Mouse (Mus musculus) heart, embryonic 16.5 days (tissue): ENCODE measurements around the gene Mtpn. TPM values are rescaled to one million over a fixed set of nuclear protein-coding genes. Genes with fewer than 3 reads are reported as not detected.

Source experiments
- ATAC-seq: fragments of 200-750 bp; cut with Nextera tagmentation; replicated peaks from 2 replicates; pipeline ENCODE4 v1.8.0; 2017; ENCODE audit warnings: moderate number of reproducible peaks; ENCODE audit not compliant: insufficient read depth, low FRiP score; ENCODE audit errors: extremely low read depth
- H3K27ac ChIP-seq: fragments of 300-500 bp; sonication (generic); 2 replicates; pipeline ENCODE4 v1.5.1; 2014; ENCODE audit warnings: mild to moderate bottlenecking, low read length, control low read depth, moderate library complexity
- H3K27me3 ChIP-seq: fragments of 300-500 bp; sonication (generic); 2 replicates; pipeline ENCODE4 v1.6.1; 2014; ENCODE audit warnings: low read length, mixed read lengths; ENCODE audit not compliant: control insufficient read depth, insufficient read depth
- H3K36me3 ChIP-seq: fragments of 300-500 bp; sonication (generic); 2 replicates; pipeline ENCODE4 v1.6.1; 2014; ENCODE audit not compliant: control insufficient read depth, insufficient read depth
- H3K4me1 ChIP-seq: fragments of 300-500 bp; sonication (generic); 2 replicates; pipeline ENCODE4 v1.6.1; 2014; ENCODE audit warnings: low read length, mixed read lengths; ENCODE audit not compliant: control insufficient read depth, insufficient read depth
- H3K4me2 ChIP-seq: fragments of 300-500 bp; sonication (generic); 2 replicates; pipeline ENCODE4 v1.6.1; 2014; ENCODE audit warnings: low read depth, mild to moderate bottlenecking, control low read depth, low read length
- H3K4me3 ChIP-seq: fragments of 300-500 bp; sonication (generic); 2 replicates; pipeline ENCODE4 v1.5.1; 2014; ENCODE audit warnings: mild to moderate bottlenecking, control low read depth, low read length
- H3K9ac ChIP-seq: fragments of 300-500 bp; sonication (generic); 2 replicates; pipeline ENCODE4 v1.6.1; 2014; ENCODE audit warnings: low read length, control low read depth
- H3K9me3 ChIP-seq: fragments of 300-500 bp; sonication (generic); replicated peaks from 2 replicates; pipeline ENCODE4 v1.6.1; 2016; ENCODE audit warnings: low read length; ENCODE audit not compliant: control insufficient read depth
- WGBS: fragments of 180-500 bp; shearing (Covaris S2); extraction: QIAGEN DNeasy Blood & Tissue Kit; methylation state at CpG from one replicate; pipeline ENCODE4 v1.1.7; 2014; 5-methylcytosine and 5-hydroxymethylcytosine counted together
- polyA plus RNA-seq: library from polyadenylated mRNA; unstranded; fragments of >200 nt; fragmentation: Nextera tagmentation; extraction: Ambion mirVana; gene quantifications from 2 replicates; pipeline ENCODE4 v1.2.1, GENCODE M21; 2015

Gene Mtpn
- polyA plus RNA-seq, 1 experiment from 2014 or later = 88.1 TPM

- ATAC-seq = no peak
- no peaks in the 10 kb centered on the region for H3K27me3 ChIP-seq
- no peak overlapping the region for H3K4me3 ChIP-seq
- no peaks in the 10 kb centered on the region for H3K9me3 ChIP-seq
- 0 out of 2 replicates have a peak, but pooled peaks cover 2% of the 10 kb centered on the region for H3K4me1 ChIP-seq
- H3K9ac ChIP-seq = no peak overlapping the region
- H3K4me2 ChIP-seq = no peak overlapping the region
- H3K36me3 ChIP-seq = peaks cover 11% of the 10 kb centered on the region
- no peak overlapping the region for H3K27ac ChIP-seq
Measured at GRCm38 (mm10) chr6:35513362-35513761, 26.3 kb downstream of the Mtpn start.

GRCm38 (mm10) chr6:35504781-35505180 is 34.9 kb downstream of the Mtpn start:
- Histone ChIP-seq H3K9me3 (no peaks in the 10 kb centered on the region), H3K4me1 (no peaks in the 10 kb centered on the region), H3K27ac (no peak overlapping the region), H3K36me3 (no peaks in the 10 kb centered on the region), H3K9ac (no peak overlapping the region), H3K4me2 (no peak overlapping the region), H3K27me3 (no peaks in the 10 kb centered on the region), H3K4me3 (no peak overlapping the region)
- 94% methylated on average over 2 of the region's 2 CpGs for WGBS
- ATAC-seq = no peak

GRCm38 (mm10) chr6:35502904-35503303 is 36.8 kb downstream of the Mtpn start:
- Histone ChIP-seq H3K4me3 (no peak overlapping the region), H3K4me1 (no peaks in the 10 kb centered on the region), H3K27me3 (no peaks in the 10 kb centered on the region), H3K27ac (no peak overlapping the region), H3K4me2 (no peak overlapping the region), H3K9ac (no peak overlapping the region), H3K9me3 (no peaks in the 10 kb centered on the region), H3K36me3 (no peaks in the 10 kb centered on the region)
- ATAC-seq = no peak
- 67% methylated on average over 2 of the region's 2 CpGs for WGBS

GRCm38 (mm10) chr6:35499978-35500667 is 39.6 kb downstream of the Mtpn start:
- WGBS = 89% methylated on average over 5 of the region's 5 CpGs
- no peak for ATAC-seq
- no peaks in the 10 kb centered on the region for H3K4me1 ChIP-seq
- H3K9ac ChIP-seq = no peak overlapping the region
- H3K4me2 ChIP-seq = no peak overlapping the region
- no peaks in the 10 kb centered on the region for H3K9me3 ChIP-seq
- no peak overlapping the region for H3K4me3 ChIP-seq
- no peaks in the 10 kb centered on the region for H3K36me3 ChIP-seq
- no peaks in the 10 kb centered on the region for H3K27me3 ChIP-seq
- no peak overlapping the region for H3K27ac ChIP-seq

- Histone ChIP-seq H3K27me3 (no peaks in the 10 kb centered on the region), H3K4me2 (no peak overlapping the region)
Measured at GRCm38 (mm10) chr6:35497406-35497805, 42.3 kb downstream of the Mtpn start.

GRCm38 (mm10) chr6:35493851-35494250 is 45.8 kb downstream of the Mtpn start:
- Histone ChIP-seq H3K27me3 (no peaks in the 10 kb centered on the region), H3K4me2 (no peak overlapping the region), H3K27ac (no peak overlapping the region), H3K9me3 (no peaks in the 10 kb centered on the region), H3K9ac (no peak overlapping the region), H3K36me3 (no peaks in the 10 kb centered on the region), H3K4me1 (no peaks in the 10 kb centered on the region), H3K4me3 (no peak overlapping the region)
- no peak for ATAC-seq
- 78% methylated on average over 6 of the region's 6 CpGs for WGBS

More at GRCm38 (mm10) chr6:35497406-35497805, 42.3 kb downstream of the Mtpn start:
- Histone ChIP-seq H3K36me3 (no peaks in the 10 kb centered on the region), H3K4me1 (no peaks in the 10 kb centered on the region), H3K4me3 (no peak overlapping the region), H3K9ac (no peak overlapping the region), H3K27ac (no peak overlapping the region), H3K9me3 (no peaks in the 10 kb centered on the region)
- ATAC-seq = no peak
- WGBS = 94% methylated on average over 4 of the region's 4 CpGs

- Histone ChIP-seq H3K4me1 (no peaks in the 10 kb centered on the region), H3K4me3 (no peak overlapping the region), H3K9ac (no peak overlapping the region), H3K36me3 (no peaks in the 10 kb centered on the region), H3K4me2 (no peak overlapping the region), H3K9me3 (no peaks in the 10 kb centered on the region), H3K27ac (no peak overlapping the region), H3K27me3 (no peaks in the 10 kb centered on the region)
- WGBS = 74% methylated on average over 5 of the region's 5 CpGs
- ATAC-seq = no peak
Measured at GRCm38 (mm10) chr6:35479651-35480335, 59.9 kb downstream of the Mtpn start.

GRCm38 (mm10) chr6:35476830-35477229 is 62.9 kb downstream of the Mtpn start:
- no peak for ATAC-seq
- no peaks in the 10 kb centered on the region for H3K27me3 ChIP-seq
- H3K27ac ChIP-seq = no peak overlapping the region
- H3K36me3 ChIP-seq = no peaks in the 10 kb centered on the region
- H3K9ac ChIP-seq = no peak overlapping the region
- 79% methylated on average over 1 of the region's 1 CpGs for WGBS
- no peak overlapping the region for H3K4me3 ChIP-seq
- no peaks in the 10 kb centered on the region for H3K4me1 ChIP-seq
- no peaks in the 10 kb centered on the region for H3K9me3 ChIP-seq
- no peak overlapping the region for H3K4me2 ChIP-seq
